Mouse (Mus musculus) MEL (cell line): Measurements from ENCODE around the gene Il17f. TPM values are rescaled to one million over a fixed set of nuclear protein-coding genes. Genes with fewer than 3 reads are reported as not detected.

ENCODE experiments used
- DNase-seq: peaks from one replicate; pipeline ENCODE4 v3.0.0; 2011; ENCODE audit warnings: low read depth, low spot score
- H3K27ac ChIP-seq: 2 replicates; pipeline ENCODE4 v1.5.1; 2012; ENCODE audit warnings: low read depth, mild to moderate bottlenecking, control low read depth, low read length, moderate library complexity; ENCODE audit not compliant: control insufficient read depth
- H3K27me3 ChIP-seq, 2 experiments: fragments of 150-350 bp in 1 of 2; sonication (generic) in 1 of 2; 2 replicates each; pipeline ENCODE4 v1.6.1; 2012; ENCODE audit warnings: low read length in 2 of 2, mild to moderate bottlenecking in 2 of 2, improper control_type of control experiment in 1 of 2, moderate library complexity in 1 of 2; ENCODE audit not compliant: insufficient read depth in 2 of 2, control insufficient read depth in 1 of 2
- H3K36me3 ChIP-seq, 2 experiments: 2 replicates each; pipeline ENCODE4 v1.6.1; 2012 to 2014; ENCODE audit warnings: low read length in 2 of 2, improper control_type of control experiment in 1 of 2, inconsistent platforms in 1 of 2, mild to moderate bottlenecking in 1 of 2; ENCODE audit not compliant: insufficient read depth in 2 of 2, control insufficient read depth in 1 of 2
- H3K4me1 ChIP-seq, 2 experiments: fragments of 150-350 bp in 1 of 2; sonication (generic) in 1 of 2; 2 replicates each; pipeline ENCODE4 v1.6.1; 2012; ENCODE audit warnings: low read length in 2 of 2, improper control_type of control experiment in 1 of 2, mild to moderate bottlenecking in 1 of 2; ENCODE audit not compliant: insufficient read depth in 2 of 2, control insufficient read depth in 1 of 2
- H3K4me3 ChIP-seq, 2 experiments: fragments of 150-350 bp in 1 of 2; sonication (generic) in 1 of 2; 2 replicates each; pipeline ENCODE4 v1.5.1; 2012; ENCODE audit warnings: low read depth in 2 of 2, low read length in 2 of 2, mild to moderate bottlenecking in 2 of 2, moderate library complexity in 2 of 2, control low read depth in 1 of 2, improper control_type of control experiment in 1 of 2; ENCODE audit not compliant: control insufficient read depth in 1 of 2, insufficient read depth in 1 of 2
- H3K79me2 ChIP-seq: 2 replicates; pipeline ENCODE4 v1.6.1; 2012; ENCODE audit warnings: mild to moderate bottlenecking, low read length, moderate library complexity; ENCODE audit not compliant: control insufficient read depth, poor library complexity, insufficient read depth
- H3K9ac ChIP-seq: 2 replicates; pipeline ENCODE4 v1.6.1; 2012; ENCODE audit warnings: low read depth, mild to moderate bottlenecking, control low read depth, low read length, moderate library complexity; ENCODE audit not compliant: control insufficient read depth, poor library complexity, severe bottlenecking
- H3K9me3 ChIP-seq: fragments of 150-350 bp; sonication (generic); replicated peaks from 2 replicates; pipeline ENCODE4 v1.6.1; 2012; ENCODE audit warnings: mild to moderate bottlenecking, low read length, improper control_type of control experiment, moderate library complexity; ENCODE audit not compliant: insufficient read depth
- CHD1 ChIP-seq: IDR thresholded peaks from 2 replicates; pipeline ENCODE4 v1.6.1; 2012; ENCODE audit warnings: low read depth, mild to moderate bottlenecking, inconsistent platforms, low read length, improper control_type of control experiment
- CTCF ChIP-seq, 3 experiments: IDR thresholded peaks in 2 of 3; conservative IDR thresholded peaks in 1 of 3; 2 replicates each; pipeline ENCODE4 v1.5.1; 2011 to 2012; ENCODE audit warnings: low read length in 3 of 3, low read depth in 2 of 3, mild to moderate bottlenecking in 2 of 3, improper control_type of control experiment in 1 of 3, inconsistent platforms in 1 of 3, mixed read lengths in 1 of 3, moderate library complexity in 1 of 3; ENCODE audit not compliant: control insufficient read depth in 1 of 3, insufficient read depth in 1 of 3, poor library complexity in 1 of 3, severe bottlenecking in 1 of 3
- EP300 ChIP-seq, 2 experiments: IDR thresholded peaks; 2 replicates each; pipeline ENCODE4 v1.6.1; 2011; ENCODE audit warnings: improper control_type of control experiment in 2 of 2, low read length in 2 of 2, low read depth in 1 of 2, mild to moderate bottlenecking in 1 of 2
- ETS1 ChIP-seq: IDR thresholded peaks from 2 replicates; pipeline ENCODE4 v1.6.1; 2012; ENCODE audit warnings: low read depth, mild to moderate bottlenecking, inconsistent platforms, low read length, improper control_type of control experiment, moderate library complexity
- KAT2A ChIP-seq: conservative IDR thresholded peaks from 2 replicates; pipeline ENCODE4 v1.6.1; 2012; ENCODE audit warnings: low read depth, low read length, improper control_type of control experiment, inconsistent platforms
- MAFK ChIP-seq: IDR thresholded peaks from 2 replicates; pipeline ENCODE4 v1.6.1; 2011; ENCODE audit warnings: low read depth, mild to moderate bottlenecking, low read length, improper control_type of control experiment, borderline replicate concordance
- NRF1 ChIP-seq: IDR thresholded peaks from 2 replicates; pipeline ENCODE4 v1.6.1; 2014; ENCODE audit warnings: low read depth, mild to moderate bottlenecking, inconsistent platforms, low read length, improper control_type of control experiment, moderate library complexity; ENCODE audit not compliant: poor library complexity, insufficient read depth, severe bottlenecking
- POLR2AphosphoS5 ChIP-seq: IDR thresholded peaks from 2 replicates; pipeline ENCODE4 v1.6.1; 2012; ENCODE audit warnings: low read depth, borderline replicate concordance, mild to moderate bottlenecking, inconsistent platforms, low read length, moderate library complexity, mixed read lengths
- TBP ChIP-seq: IDR thresholded peaks from 2 replicates; pipeline ENCODE4 v1.8.0; 2011; ENCODE audit warnings: low read depth, low read length, improper control_type of control experiment
- TCF12 ChIP-seq: IDR thresholded peaks from 2 replicates; pipeline ENCODE4 v1.6.1; 2014; ENCODE audit warnings: low read depth, mild to moderate bottlenecking, inconsistent platforms, low read length, improper control_type of control experiment, moderate library complexity
- UBTF ChIP-seq: IDR thresholded peaks from 2 replicates; pipeline ENCODE4 v1.6.1; 2012; ENCODE audit warnings: low read depth, mild to moderate bottlenecking, inconsistent platforms, low read length, improper control_type of control experiment, moderate library complexity, borderline replicate concordance; ENCODE audit not compliant: insufficient read depth
- USF1 ChIP-seq: IDR thresholded peaks from 2 replicates; pipeline ENCODE4 v1.6.1; 2014; ENCODE audit warnings: low read depth, mild to moderate bottlenecking, inconsistent platforms, low read length, improper control_type of control experiment, moderate library complexity
- USF2 ChIP-seq, 2 experiments: IDR thresholded peaks; 2 replicates each; pipeline ENCODE4 v1.6.1; 2011 to 2012; ENCODE audit warnings: improper control_type of control experiment in 2 of 2, low read length in 2 of 2, borderline replicate concordance in 1 of 2, inconsistent platforms in 1 of 2, low read depth in 1 of 2, mild to moderate bottlenecking in 1 of 2; ENCODE audit not compliant: insufficient read depth in 1 of 2
- ZNF384 ChIP-seq: IDR thresholded peaks from 2 replicates; pipeline ENCODE4 v1.6.1; 2012; ENCODE audit warnings: low read depth, mild to moderate bottlenecking, inconsistent platforms, low read length, improper control_type of control experiment
- polyA plus RNA-seq, 2 experiments: library from polyadenylated mRNA; stranded (reverse) in 1 of 2; unstranded in 1 of 2; fragments of >175 nt in 1 of 2; fragments of >200 nt in 1 of 2; gene quantifications; 2 replicates each; pipeline versions ENCODE4 v1.2.1 to v1.2.4; 2012; ENCODE audit warnings: low replicate concordance in 2 of 2, low read depth in 1 of 2; ENCODE audit not compliant: insufficient read length in 2 of 2, insufficient read depth in 1 of 2, missing spikeins in 1 of 2
- total RNA-seq: library from RNA; depleted of rRNA; stranded (reverse); fragments of 300-350 nt; gene quantifications from 2 replicates; pipeline ENCODE4 v1.2.3, GENCODE M21; 2012

Gene Il17f
- total and polyA plus RNA-seq, 3 experiments: not detected

- no peak overlapping the region for H3K4me3 ChIP-seq
- no peak for DNase-seq
- H3K79me2 ChIP-seq: no peaks in the 10 kb centered on the region
- TF ChIP-seq CTCF (IDR thresholded peaks at IDR 0.05 in 2 of 3, conservative IDR thresholded peaks at IDR 0.05 in 1 of 3; ENCODE audit: control insufficient read depth in 1 of 3, insufficient read depth in 1 of 3, low read depth in 2 of 3, low read length in 3 of 3, poor library complexity in 1 of 3, severe bottlenecking in 1 of 3): no peak
- no peak for TF ChIP-seq UBTF
- TF ChIP-seq KAT2A: no peak
- no peak for TF ChIP-seq ZNF384
- TF ChIP-seq USF2 (IDR thresholded peaks at IDR 0.05; ENCODE audit: borderline replicate concordance in 1 of 2, insufficient read depth in 1 of 2, low read depth in 1 of 2, low read length in 2 of 2): no peak
- TF ChIP-seq TBP: no peak
- TF ChIP-seq NRF1: no peak
- TF ChIP-seq, all 39 proteins: peak for 0
- H3K9me3 ChIP-seq: no peaks in the 10 kb centered on the region
- H3K36me3 ChIP-seq: peaks cover 0 to 3% of the 10 kb centered on the region in 2 experiments; a peak in 1 of 4 replicates
- no peaks in the 10 kb centered on the region for H3K27me3 ChIP-seq
- no peak overlapping the region for H3K27ac ChIP-seq
- no peak overlapping the region for H3K9ac ChIP-seq
- H3K4me1 ChIP-seq: peaks cover 0 to 6% of the 10 kb centered on the region in 2 experiments; a peak in 2 of 4 replicates
Observed at GRCm38 (mm10) chr1:20791414-20791813, 997 bp upstream of the Il17f start.

GRCm38 (mm10) chr1:20788419-20788818 lies 2.0 kb downstream of the Il17f start:
- H3K36me3 ChIP-seq: no peaks in the 10 kb centered on the region
- H3K4me1 ChIP-seq: no peaks in the 10 kb centered on the region
- no peaks in the 10 kb centered on the region for H3K9me3 ChIP-seq
- H3K79me2 ChIP-seq: no peaks in the 10 kb centered on the region
- TF ChIP-seq ETS1 (no peak), USF2 (IDR thresholded peaks at IDR 0.05; ENCODE audit: borderline replicate concordance in 1 of 2, insufficient read depth in 1 of 2, low read depth in 1 of 2, low read length in 2 of 2) (no peak), MAFK (no peak), USF1 (no peak), POLR2AphosphoS5 (no peak), CHD1 (no peak), TCF12 (no peak), EP300 (IDR thresholded peaks at IDR 0.05; ENCODE audit: low read depth in 1 of 2, low read length in 2 of 2) (no peak)
- no peak for DNase-seq
- H3K27ac ChIP-seq: no peak overlapping the region
- H3K4me3 ChIP-seq: no peak overlapping the region
- H3K27me3 ChIP-seq: no peaks in the 10 kb centered on the region
- H3K9ac ChIP-seq: no peak overlapping the region
